8 mouse cellular contexts compared by ENCODE assay signal in the genomic region with DNA sequence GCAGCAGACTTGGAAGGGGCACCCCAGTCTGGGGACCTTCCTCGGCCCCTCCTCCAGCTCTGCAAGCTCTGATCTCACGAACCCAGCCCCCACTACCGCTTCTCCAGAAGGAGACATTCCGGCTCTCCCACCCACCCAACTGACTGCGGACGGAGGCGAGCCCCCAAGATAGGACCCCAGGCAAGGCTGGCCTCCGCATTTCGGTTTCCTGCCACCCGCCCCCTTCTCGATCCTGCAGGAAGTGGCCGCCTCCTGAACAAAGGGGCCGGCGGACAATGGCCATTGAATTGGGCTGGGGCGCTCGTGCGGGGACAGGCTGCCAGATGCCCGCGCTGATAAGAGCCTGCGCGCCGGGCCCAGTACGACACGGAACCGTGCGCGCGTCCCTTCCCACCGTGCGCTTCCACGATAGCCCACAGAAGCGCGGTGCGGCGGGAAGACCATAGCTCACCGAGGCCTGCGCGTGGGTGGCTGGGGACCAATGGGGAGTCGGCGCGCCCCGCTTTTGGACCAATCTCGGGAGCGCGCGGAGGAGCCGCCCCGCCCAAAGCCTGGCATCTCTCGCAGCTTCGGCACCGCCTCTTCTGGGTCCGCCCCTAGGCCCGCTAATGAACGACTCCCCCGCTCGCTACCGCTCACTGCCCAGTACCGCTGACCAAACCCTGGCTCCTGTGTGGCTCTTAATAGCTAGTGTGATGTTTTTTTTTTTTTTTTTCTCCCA. TPM values are rescaled to one million over a fixed set of nuclear protein-coding genes. Genes with fewer than 3 reads are reported as not detected.
DNase-seq lines count a peak whose midpoint lies in the region; ATAC-seq and TF ChIP-seq lines count a peak whose summit lies in the region.

No protein-coding gene starts in this region.

- ATAC-seq in forebrain, postnatal 0 days = peak; percentile 96
- ATAC-seq in lung, embryonic 15.5 days (ENCODE audit: borderline replicate concordance, extremely low read depth, low FRiP score, low TSS enrichment) = peak; percentile 87

- peak overlapping the region; percentile 34; the same call in 1 of the 2 replicates for H3K27ac ChIP-seq in cerebellum, adult 2 months (ENCODE audit: insufficient read depth, low read length)
- peak overlapping the region; percentile 88 for H3K27ac ChIP-seq in forebrain, postnatal 0 days (ENCODE audit: low read depth, low read length)
- H3K27ac ChIP-seq in lung, embryonic 15.5 days = peak overlapping the region; percentile 88

- no peak for TF ChIP-seq CTCF in cerebellum, adult 2 months (IDR thresholded peaks at IDR 0.05; ENCODE audit: borderline replicate concordance, insufficient read depth, low read depth, low read length)
- peak; percentile 26 for TF ChIP-seq CTCF in forebrain, postnatal 0 days (IDR thresholded peaks at IDR 0.05; ENCODE audit: low read depth)

- peak overlapping the region; percentile 67 for H3K4me3 ChIP-seq in cerebellum, adult 2 months (replicated peaks; ENCODE audit: insufficient read depth, low read depth, low read length)
- H3K4me3 ChIP-seq in forebrain, postnatal 0 days (ENCODE audit: low read depth, low read length) = peak overlapping the region; percentile 58
- H3K4me3 ChIP-seq in lung, embryonic 15.5 days = peak overlapping the region; percentile 58

- peak overlapping the region; percentile 94 for H3K9ac ChIP-seq in forebrain, postnatal 0 days
- peak overlapping the region; percentile 60 for H3K9ac ChIP-seq in lung, embryonic 15.5 days

- H3K4me2 ChIP-seq in forebrain, postnatal 0 days (ENCODE audit: low read depth) = peak overlapping the region; percentile 93
- H3K4me2 ChIP-seq in lung, embryonic 15.5 days = peak overlapping the region; percentile 83

- WGBS in cerebellum, adult 2 months = under 1% methylated on average over 58 of the region's 58 CpGs
- under 1% methylated on average over 57 of the region's 58 CpGs for WGBS in forebrain, postnatal 0 days
- WGBS in lung, embryonic 15.5 days = under 1% methylated on average over 58 of the region's 58 CpGs

- no peaks in the 10 kb centered on the region for H3K27me3 ChIP-seq in cerebellum, adult 2 months (ENCODE audit: control insufficient read depth, insufficient read depth, low read length)
- H3K27me3 ChIP-seq in forebrain, postnatal 0 days (ENCODE audit: insufficient read depth, low read length) = no peaks in the 10 kb centered on the region
- H3K27me3 ChIP-seq in lung, embryonic 15.5 days = no peaks in the 10 kb centered on the region

- no peaks in the 10 kb centered on the region for H3K36me3 ChIP-seq in forebrain, postnatal 0 days (ENCODE audit: insufficient read depth)
- H3K36me3 ChIP-seq in lung, embryonic 15.5 days = no peaks in the 10 kb centered on the region

- DNase-seq in MEL-GATA-1-ER (ENCODE audit: extremely low read depth, low read depth) = peak; percentile 89
- DNase-seq in cerebellum, adult 2 months = peak; percentile 94 to 95
- peak; percentile 96 for DNase-seq in forebrain, postnatal 0 days
- DNase-seq in heart, postnatal 4 days = peak; percentile 89
- peak; percentile 68 for DNase-seq in layer of hippocampus, adult 9-10 months (ENCODE audit: low spot score)
- DNase-seq in ovary, postnatal 10 days (ENCODE audit: low spot score) = peak; percentile 66
- peak; percentile 80 for DNase-seq in thymus, postnatal 0 days (ENCODE audit: low spot score)

- peaks cover 26% of the 10 kb centered on the region for H3K4me1 ChIP-seq in cerebellum, adult 2 months (ENCODE audit: control insufficient read depth, insufficient read depth, low read length)
- H3K4me1 ChIP-seq in forebrain, postnatal 0 days (ENCODE audit: insufficient read depth) = peaks cover 5% of the 10 kb centered on the region; the same call in 1 of the 2 replicates
- H3K4me1 ChIP-seq in lung, embryonic 15.5 days = peaks cover 37% of the 10 kb centered on the region

- no peaks in the 10 kb centered on the region for H3K9me3 ChIP-seq in forebrain, postnatal 0 days (ENCODE audit: low read length)
- H3K9me3 ChIP-seq in lung, embryonic 15.5 days = no peaks in the 10 kb centered on the region

- TF ChIP-seq POLR2A in cerebellum, adult 2 months (IDR thresholded peaks at IDR 0.05; ENCODE audit: borderline replicate concordance, insufficient read depth, low read length) = peak; percentile 66

RNA-seq across cellular contexts. Expression of gene Nudt14, which starts 8.3 kb away (rescaled TPM):
- 23.8 and 24.2 TPM in 2 replicates for polyA plus RNA-seq in cerebellum, adult 2 months (2012; rRNA removed)
- 22.2 and 31.5 TPM in 2 replicates for total RNA-seq in forebrain, postnatal 0 days (2014; rRNA removed)
- polyA plus RNA-seq in forebrain, postnatal 0 days (2015; fragmentation: Nextera tagmentation; extraction: Ambion mirVana) = 55.5 and 60.4 TPM in 2 replicates
- total RNA-seq in heart, postnatal 4 days (2021) = 10 to 100 TPM; 10.3 to 15.7 TPM
- 103 and 120 TPM in 2 replicates for polyA plus RNA-seq in lung, embryonic 15.5 days (2015; fragmentation: Nextera tagmentation; extraction: Ambion mirVana)
- 93.9 and 98.4 TPM in 2 replicates for polyA plus RNA-seq in thymus, postnatal 0 days (2015; fragmentation: Nextera tagmentation; extraction: Ambion mirVana)

RNA-seq across cellular contexts. Expression of gene Jag2, which starts 20.6 kb away (rescaled TPM):
- 23.0 and 24.4 TPM in 2 replicates for polyA plus RNA-seq in cerebellum, adult 2 months (2012; rRNA removed)
- 66.9 and 69.4 TPM in 2 replicates for total RNA-seq in forebrain, postnatal 0 days (2014; rRNA removed)
- polyA plus RNA-seq in forebrain, postnatal 0 days (2015; fragmentation: Nextera tagmentation; extraction: Ambion mirVana) = 5.5 and 7.9 TPM in 2 replicates
- 10 to 100 TPM; 29.1 to 29.2 TPM for total RNA-seq in heart, postnatal 4 days (2021)
- 6.2 and 7.2 TPM in 2 replicates for polyA plus RNA-seq in lung, embryonic 15.5 days (2015; fragmentation: Nextera tagmentation; extraction: Ambion mirVana)
- polyA plus RNA-seq in thymus, postnatal 0 days (2015; fragmentation: Nextera tagmentation; extraction: Ambion mirVana) = 8.3 and 10.2 TPM in 2 replicates

RNA-seq across cellular contexts. Expression of gene Btbd6, which starts 26.1 kb away (rescaled TPM):
- polyA plus RNA-seq in cerebellum, adult 2 months (2012; rRNA removed) = 61.6 and 68.6 TPM in 2 replicates
- 60.4 and 60.5 TPM in 2 replicates for total RNA-seq in forebrain, postnatal 0 days (2014; rRNA removed)
- 46.7 and 54.3 TPM in 2 replicates for polyA plus RNA-seq in forebrain, postnatal 0 days (2015; fragmentation: Nextera tagmentation; extraction: Ambion mirVana)
- 10 to 100 TPM; 26.0 to 28.1 TPM for total RNA-seq in heart, postnatal 4 days (2021)
- polyA plus RNA-seq in lung, embryonic 15.5 days (2015; fragmentation: Nextera tagmentation; extraction: Ambion mirVana) = 25.7 and 28.1 TPM in 2 replicates
- 16.4 and 18.0 TPM in 2 replicates for polyA plus RNA-seq in thymus, postnatal 0 days (2015; fragmentation: Nextera tagmentation; extraction: Ambion mirVana)

RNA-seq across cellular contexts. Expression of gene Brf1, which starts 50.3 kb away (rescaled TPM):
- polyA plus RNA-seq in cerebellum, adult 2 months (2012; rRNA removed) = 52.0 and 52.4 TPM in 2 replicates
- total RNA-seq in forebrain, postnatal 0 days (2014; rRNA removed) = 47.6 and 54.4 TPM in 2 replicates
- 32.3 and 40.2 TPM in 2 replicates for polyA plus RNA-seq in forebrain, postnatal 0 days (2015; fragmentation: Nextera tagmentation; extraction: Ambion mirVana)
- total RNA-seq in heart, postnatal 4 days (2021) = 10 to 100 TPM; 38.3 to 40.8 TPM
- polyA plus RNA-seq in lung, embryonic 15.5 days (2015; fragmentation: Nextera tagmentation; extraction: Ambion mirVana) = 56.1 and 63.3 TPM in 2 replicates
- 70.8 and 89.0 TPM in 2 replicates for polyA plus RNA-seq in thymus, postnatal 0 days (2015; fragmentation: Nextera tagmentation; extraction: Ambion mirVana)

Comparison
In these comparisons a context has a peak if more than half of its experiments do, and no peak if none do; other contexts are left out.
1. Peak in every context shown above with its lines: DNase-seq, ATAC-seq, H3K4me3 ChIP-seq and H3K27ac ChIP-seq.
2. H3K27ac ChIP-seq: peak in every context shown above with its lines; median percentile 88 in forebrain, postnatal 0 days; 88 in lung, embryonic 15.5 days; 34 in cerebellum, adult 2 months.